In genomic region chr11:8779427-8779826, GRCm38 (mm10) we compare ENCODE assay signal across 23 mouse cellular contexts.
DNase-seq lines count a peak whose midpoint lies in the region; ATAC-seq and TF ChIP-seq lines count a peak whose summit lies in the region.
"Had no signal": no experiment of that assay in that cellular context is flagged by ENCODE, and none has a peak within 500 bp of the region (broad histone marks: within the 10 kb centered on the region; RNA-seq: fewer than 3 reads in every experiment).

No protein-coding gene starts in this region.

- peaks cover 3% of the 10 kb centered on the region; the same call in 1 of the 2 replicates for H3K4me1 ChIP-seq in embryonic facial prominence, embryonic 14.5 days (ENCODE audit: control insufficient read depth, insufficient read depth, low read length)
- H3K4me1 ChIP-seq in embryonic facial prominence, embryonic 10.5 days: no peaks in the 10 kb centered on the region
- H3K4me1 ChIP-seq in kidney, embryonic 14.5 days (ENCODE audit: control insufficient read depth, insufficient read depth, low read length): peaks cover 17% of the 10 kb centered on the region
- H3K4me1 ChIP-seq in midbrain, postnatal 0 days (ENCODE audit: insufficient read depth, low read length): no peaks in the 10 kb centered on the region
- H3K4me1 ChIP-seq in midbrain, embryonic 13.5 days (replicated peaks): peaks cover 4% of the 10 kb centered on the region; the same call in 1 of the 2 replicates
- peaks cover 24% of the 10 kb centered on the region for H3K4me1 ChIP-seq in neural tube, embryonic 15.5 days

- no peak overlapping the region for H3K4me3 ChIP-seq in embryonic facial prominence, embryonic 14.5 days (ENCODE audit: low read depth, low read length)
- H3K4me3 ChIP-seq in embryonic facial prominence, embryonic 10.5 days: no peak overlapping the region
- H3K4me3 ChIP-seq in kidney, embryonic 14.5 days (ENCODE audit: low read length): no peak overlapping the region
- H3K4me3 ChIP-seq in midbrain, postnatal 0 days (ENCODE audit: low read depth, low read length): no peak overlapping the region
- no peak overlapping the region for H3K4me3 ChIP-seq in midbrain, embryonic 13.5 days (replicated peaks)
- no peak overlapping the region for H3K4me3 ChIP-seq in neural tube, embryonic 15.5 days (replicated peaks)
- H3K4me3 ChIP-seq: heart, embryonic 13.5 days; lung, embryonic 15.5 days; neural tube, embryonic 12.5 days had no signal

- no peaks in the 10 kb centered on the region for H3K27me3 ChIP-seq in embryonic facial prominence, embryonic 14.5 days (replicated peaks; ENCODE audit: control insufficient read depth, insufficient read depth, low read length)
- no peaks in the 10 kb centered on the region for H3K27me3 ChIP-seq in embryonic facial prominence, embryonic 10.5 days (replicated peaks; ENCODE audit: low read depth, poor library complexity, severe bottlenecking)
- H3K27me3 ChIP-seq in kidney, embryonic 14.5 days (ENCODE audit: control insufficient read depth, insufficient read depth, low read length): no peaks in the 10 kb centered on the region
- no peaks in the 10 kb centered on the region for H3K27me3 ChIP-seq in midbrain, postnatal 0 days (ENCODE audit: insufficient read depth, low read length)
- H3K27me3 ChIP-seq in midbrain, embryonic 13.5 days: no peaks in the 10 kb centered on the region
- no peaks in the 10 kb centered on the region for H3K27me3 ChIP-seq in neural tube, embryonic 15.5 days (replicated peaks)
- H3K27me3 ChIP-seq: heart, embryonic 13.5 days; lung, embryonic 15.5 days; neural tube, embryonic 12.5 days had no signal

- no peak for TF ChIP-seq CTCF in midbrain, postnatal 0 days (IDR thresholded peaks at IDR 0.05)

- H3K9me3 ChIP-seq in embryonic facial prominence, embryonic 14.5 days (ENCODE audit: control insufficient read depth, low read length): peaks cover 5% of the 10 kb centered on the region; the same call in 1 of the 2 replicates
- H3K9me3 ChIP-seq in embryonic facial prominence, embryonic 10.5 days: no peaks in the 10 kb centered on the region
- H3K9me3 ChIP-seq in kidney, embryonic 14.5 days (ENCODE audit: control insufficient read depth, low read length): no peaks in the 10 kb centered on the region
- H3K9me3 ChIP-seq in midbrain, postnatal 0 days (ENCODE audit: low read length): no peaks in the 10 kb centered on the region
- H3K9me3 ChIP-seq in midbrain, embryonic 13.5 days: no peaks in the 10 kb centered on the region
- H3K9me3 ChIP-seq in neural tube, embryonic 15.5 days (replicated peaks): no peaks in the 10 kb centered on the region
- H3K9me3 ChIP-seq: G1E; lung, embryonic 15.5 days; neural tube, embryonic 12.5 days had no signal

- H3K4me2 ChIP-seq in embryonic facial prominence, embryonic 14.5 days (ENCODE audit: low read depth, low read length): no peak overlapping the region
- H3K4me2 ChIP-seq in kidney, embryonic 14.5 days (replicated peaks; ENCODE audit: low read depth, low read length): no peak overlapping the region
- no peak overlapping the region for H3K4me2 ChIP-seq in midbrain, postnatal 0 days (ENCODE audit: low read depth, low read length, poor library complexity, severe bottlenecking)
- H3K4me2 ChIP-seq in midbrain, embryonic 13.5 days (replicated peaks): no peak overlapping the region
- H3K4me2 ChIP-seq in neural tube, embryonic 15.5 days: no peak overlapping the region
- H3K4me2 ChIP-seq: heart, embryonic 13.5 days; liver, embryonic 11.5 days; lung, embryonic 15.5 days; neural tube, embryonic 12.5 days had no signal

- no peak overlapping the region for H3K27ac ChIP-seq in embryonic facial prominence, embryonic 14.5 days (replicated peaks; ENCODE audit: low read depth, low read length)
- H3K27ac ChIP-seq in embryonic facial prominence, embryonic 10.5 days (replicated peaks): no peak overlapping the region
- 0 out of 2 replicates have a peak overlapping the region, but pooled peaks have one; percentile 61 for H3K27ac ChIP-seq in kidney, embryonic 14.5 days (ENCODE audit: low read depth, low read length)
- no peak overlapping the region for H3K27ac ChIP-seq in midbrain, postnatal 0 days (ENCODE audit: low read depth, low read length)
- no peak overlapping the region for H3K27ac ChIP-seq in midbrain, embryonic 13.5 days
- H3K27ac ChIP-seq in neural tube, embryonic 15.5 days (replicated peaks): peak overlapping the region; percentile 37
- H3K27ac ChIP-seq: heart, embryonic 13.5 days; hindbrain, postnatal 0 days; lung, embryonic 15.5 days; macrophage; neural tube, embryonic 12.5 days had no signal

- no peaks in the 10 kb centered on the region for H3K36me3 ChIP-seq in embryonic facial prominence, embryonic 14.5 days (ENCODE audit: control insufficient read depth, insufficient read depth, low read length)
- no peaks in the 10 kb centered on the region for H3K36me3 ChIP-seq in embryonic facial prominence, embryonic 10.5 days (replicated peaks)
- no peaks in the 10 kb centered on the region for H3K36me3 ChIP-seq in kidney, embryonic 14.5 days (ENCODE audit: control insufficient read depth, insufficient read depth, low read length)
- no peaks in the 10 kb centered on the region for H3K36me3 ChIP-seq in midbrain, postnatal 0 days (ENCODE audit: insufficient read depth, low read length)
- H3K36me3 ChIP-seq in midbrain, embryonic 13.5 days: no peaks in the 10 kb centered on the region
- H3K36me3 ChIP-seq in neural tube, embryonic 15.5 days: no peaks in the 10 kb centered on the region
- H3K36me3 ChIP-seq: G1E; heart, embryonic 13.5 days; lung, embryonic 15.5 days; neural tube, embryonic 12.5 days had no signal

- DNase-seq in embryonic facial prominence, embryonic 14.5 days (ENCODE audit: low spot score): peak; percentile 76
- no peak for DNase-seq in embryonic facial prominence, embryonic 10.5 days (ENCODE audit: low spot score)
- DNase-seq in kidney, adult 11 months: no peak
- DNase-seq in midbrain, postnatal 0 days (ENCODE audit: low spot score): peak; percentile 8
- DNase-seq: adrenal gland, postnatal 36 days; cerebellum, postnatal 10 days; gastrocnemius, postnatal 36 days; heart, postnatal 36 days; kidney, postnatal 4 days; right cerebral cortex, postnatal 4 days; thymus, adult 2 months had no signal

- ATAC-seq in embryonic facial prominence, embryonic 14.5 days (ENCODE audit: low read depth): no peak
- peak; percentile 56; the same call in 1 of the 2 replicates for ATAC-seq in kidney, embryonic 14.5 days (ENCODE audit: low FRiP score, low TSS enrichment)
- ATAC-seq in midbrain, postnatal 0 days (ENCODE audit: low FRiP score): no peak
- no peak for ATAC-seq in midbrain, embryonic 13.5 days
- ATAC-seq in neural tube, embryonic 15.5 days (ENCODE audit: low FRiP score): peak; percentile 62
- no peak for ATAC-seq in megakaryocyte progenitor cell, adult 5-6 weeks (replicated peaks; ENCODE audit: poor library complexity)
- ATAC-seq: CD4-positive, CD25-positive, alpha-beta regulatory T cell, adult 4 months; hindbrain, postnatal 0 days had no signal

- no peak overlapping the region for H3K9ac ChIP-seq in embryonic facial prominence, embryonic 14.5 days (ENCODE audit: low read depth, low read length)
- H3K9ac ChIP-seq in kidney, embryonic 14.5 days (ENCODE audit: low read depth, low read length): no peak overlapping the region
- H3K9ac ChIP-seq in midbrain, postnatal 0 days (replicated peaks; ENCODE audit: low read length, poor library complexity, severe bottlenecking): no peak overlapping the region
- H3K9ac ChIP-seq in midbrain, embryonic 13.5 days (replicated peaks): no peak overlapping the region
- no peak overlapping the region for H3K9ac ChIP-seq in neural tube, embryonic 15.5 days (replicated peaks)
- H3K9ac ChIP-seq: heart, embryonic 13.5 days; lung, embryonic 15.5 days; neural tube, embryonic 12.5 days had no signal

- 46% methylated on average over 3 of the region's 3 CpGs for WGBS in embryonic facial prominence, embryonic 14.5 days
- 78% methylated on average over 3 of the region's 3 CpGs for WGBS in embryonic facial prominence, embryonic 10.5 days
- WGBS in kidney, embryonic 14.5 days: 39% methylated on average over 3 of the region's 3 CpGs
- WGBS in midbrain, postnatal 0 days: 58% methylated on average over 3 of the region's 3 CpGs
- 66% methylated on average over 3 of the region's 3 CpGs for WGBS in midbrain, embryonic 13.5 days
- WGBS in neural tube, embryonic 15.5 days: 33% methylated on average over 3 of the region's 3 CpGs

Comparison
In these comparisons a context has a peak if more than half of its experiments do, and no peak if none do; other contexts are left out.
1. DNase-seq: peak in embryonic facial prominence, embryonic 14.5 days (single experiment) and midbrain, postnatal 0 days (single experiment); none in embryonic facial prominence, embryonic 10.5 days (single experiment) and kidney, adult 11 months (single experiment).
2. ATAC-seq: peak in kidney, embryonic 14.5 days (single experiment) and neural tube, embryonic 15.5 days (single experiment); none in embryonic facial prominence, embryonic 14.5 days (single experiment), midbrain, postnatal 0 days (single experiment), midbrain, embryonic 13.5 days (single experiment) and megakaryocyte progenitor cell, adult 5-6 weeks (single experiment).
3. H3K27ac ChIP-seq: peak in kidney, embryonic 14.5 days (single experiment) and neural tube, embryonic 15.5 days (single experiment); none in embryonic facial prominence, embryonic 14.5 days (single experiment), embryonic facial prominence, embryonic 10.5 days (single experiment), midbrain, postnatal 0 days (single experiment) and midbrain, embryonic 13.5 days (single experiment).